Mouse (Mus musculus) lung, postnatal 0 days (tissue): ENCODE measurements at regions not wholly inside any gene's neighbourhood (a gene's known extent, or its start where the extent isn't known, plus 50 kb on each side); places are given as distances from the start of the nearest gene placed in this dataset.

Experiments used
- ATAC-seq: fragments of 200-750 bp; cut with Nextera tagmentation; 2 replicates; pipeline ENCODE4 v1.8.0; 2017; ENCODE audit warnings: moderate library complexity
- DNase-seq: peaks from one replicate; pipeline ENCODE4 v3.0.0-alpha.2; 2016; ENCODE audit warnings: low spot score
- H3K27ac ChIP-seq: fragments of 300-500 bp; sonication (generic); 2 replicates; pipeline ENCODE4 v1.5.1; 2014; ENCODE audit warnings: antibody characterized with exemption, mild to moderate bottlenecking, low read length, mixed read lengths
- H3K27me3 ChIP-seq: fragments of 300-500 bp; sonication (generic); replicated peaks from 2 replicates; pipeline ENCODE4 v1.6.1; 2014; ENCODE audit warnings: low read length, mixed read lengths; ENCODE audit not compliant: insufficient read depth
- H3K36me3 ChIP-seq: fragments of 300-500 bp; sonication (generic); 2 replicates; pipeline ENCODE4 v1.6.1; 2014; ENCODE audit warnings: low read length, mixed read lengths; ENCODE audit not compliant: insufficient read depth
- H3K4me1 ChIP-seq: fragments of 300-500 bp; sonication (generic); 2 replicates; pipeline ENCODE4 v1.6.1; 2014; ENCODE audit warnings: antibody characterized with exemption, low read depth, low read length, mixed read lengths; ENCODE audit not compliant: insufficient read depth
- H3K4me2 ChIP-seq: fragments of 300-500 bp; sonication (generic); replicated peaks from 2 replicates; pipeline ENCODE4 v1.6.1; 2014; ENCODE audit warnings: low read depth, mild to moderate bottlenecking, low read length, moderate library complexity, mixed read lengths
- H3K4me3 ChIP-seq: fragments of 300-500 bp; sonication (generic); 2 replicates; pipeline ENCODE4 v1.5.1; 2014; ENCODE audit warnings: low read depth, low read length
- H3K9ac ChIP-seq: fragments of 300-500 bp; sonication (generic); replicated peaks from 2 replicates; pipeline ENCODE4 v1.6.1; 2014; ENCODE audit warnings: low read depth, mild to moderate bottlenecking
- H3K9me3 ChIP-seq: fragments of 300-500 bp; sonication (generic); 2 replicates; pipeline ENCODE4 v1.6.1; 2016; ENCODE audit warnings: low read length, mixed read lengths
- CTCF ChIP-seq: IDR thresholded peaks from 2 replicates; pipeline ENCODE4 v1.5.1; 2016; ENCODE audit warnings: antibody characterized with exemption, mild to moderate bottlenecking
- EP300 ChIP-seq: IDR thresholded peaks from 2 replicates; pipeline ENCODE4 v1.6.1; 2016; ENCODE audit warnings: antibody characterized with exemption, mild to moderate bottlenecking, control low read depth
- WGBS: fragments of 180-500 bp; shearing (Covaris S2); extraction: QIAGEN DNeasy Blood & Tissue Kit; methylation state at CpG from one replicate; pipeline ENCODE4 v1.1.7; 2014; 5-methylcytosine and 5-hydroxymethylcytosine counted together

GRCm38 (mm10) chr14:46634656-46635244, 125.6 kb upstream of the Cdkn3 start:
- no peak overlapping the region for H3K27ac ChIP-seq
- H3K9ac ChIP-seq: no peak overlapping the region
- ATAC-seq (0 out of 2 replicates have a peak, but pooled peaks have one; percentile 9), DNase-seq (peak; percentile 21)
- H3K4me2 ChIP-seq: peak overlapping the region; percentile 8; the same call in 1 of the 2 replicates
- no peaks in the 10 kb centered on the region for H3K9me3 ChIP-seq
- 45% methylated on average over 12 of the region's 12 CpGs for WGBS
- H3K4me3 ChIP-seq: no peak overlapping the region
- peaks cover 7% of the 10 kb centered on the region; the same call in 1 of the 2 replicates for H3K4me1 ChIP-seq
- H3K36me3 ChIP-seq: no peaks in the 10 kb centered on the region
- no peak for TF ChIP-seq CTCF
- no peak for TF ChIP-seq EP300
- no peaks in the 10 kb centered on the region for H3K27me3 ChIP-seq

- H3K4me3 ChIP-seq: no peak overlapping the region
- no peaks in the 10 kb centered on the region for H3K27me3 ChIP-seq
- no peaks in the 10 kb centered on the region for H3K9me3 ChIP-seq
- ATAC-seq (no peak), DNase-seq (peak; percentile 19)
- H3K36me3 ChIP-seq: no peaks in the 10 kb centered on the region
- peak overlapping the region; percentile 8; the same call in 1 of the 2 replicates for H3K4me2 ChIP-seq
- peaks cover 7% of the 10 kb centered on the region; the same call in 1 of the 2 replicates for H3K4me1 ChIP-seq
- H3K9ac ChIP-seq: no peak overlapping the region
- TF ChIP-seq CTCF (no peak), EP300 (no peak)
- WGBS: 65% methylated on average over 10 of the region's 10 CpGs
- no peak overlapping the region for H3K27ac ChIP-seq
These were observed 126.1 kb upstream of the Cdkn3 start for GRCm38 (mm10) chr14:46634251-46634650.

GRCm38 (mm10) chr14:46627690-46628089, 132.7 kb upstream of the Cdkn3 start:
- H3K4me1 ChIP-seq: no peaks in the 10 kb centered on the region
- H3K36me3 ChIP-seq: no peaks in the 10 kb centered on the region
- H3K4me3 ChIP-seq: no peak overlapping the region
- DNase-seq: no peak
- no peak for TF ChIP-seq CTCF
- TF ChIP-seq EP300: no peak
- no peak overlapping the region for H3K9ac ChIP-seq
- H3K27me3 ChIP-seq: no peaks in the 10 kb centered on the region
- ATAC-seq: no peak
- H3K27ac ChIP-seq: no peak overlapping the region
- H3K4me2 ChIP-seq: no peak overlapping the region
- 91% methylated on average over 5 of the region's 5 CpGs for WGBS
- H3K9me3 ChIP-seq: no peaks in the 10 kb centered on the region

GRCm38 (mm10) chr14:46625760-46626159, 134.6 kb upstream of the Cdkn3 start:
- 81% methylated on average over 7 of the region's 7 CpGs for WGBS
- H3K27ac ChIP-seq: no peak overlapping the region
- H3K27me3 ChIP-seq: no peaks in the 10 kb centered on the region
- H3K4me2 ChIP-seq: no peak overlapping the region
- H3K9ac ChIP-seq: no peak overlapping the region
- H3K9me3 ChIP-seq: no peaks in the 10 kb centered on the region
- no peaks in the 10 kb centered on the region for H3K4me1 ChIP-seq
- no peaks in the 10 kb centered on the region for H3K36me3 ChIP-seq
- no peak overlapping the region for H3K4me3 ChIP-seq
- DNase-seq (no peak), ATAC-seq (no peak)
- TF ChIP-seq CTCF: no peak
- TF ChIP-seq EP300: no peak

- ATAC-seq (no peak), DNase-seq (no peak)
- Histone ChIP-seq H3K27me3 (no peaks in the 10 kb centered on the region), H3K4me3 (no peak overlapping the region), H3K4me2 (no peak overlapping the region), H3K9me3 (no peaks in the 10 kb centered on the region), H3K27ac (no peak overlapping the region), H3K36me3 (no peaks in the 10 kb centered on the region), H3K4me1 (no peaks in the 10 kb centered on the region), H3K9ac (no peak overlapping the region)
- TF ChIP-seq CTCF (no peak), EP300 (no peak)
- 14% methylated on average over 2 of the region's 2 CpGs for WGBS
These were observed 136.7 kb upstream of the Cdkn3 start for GRCm38 (mm10) chr14:46623645-46624044.

GRCm38 (mm10) chr14:46616030-46616429, 144.3 kb upstream of the Cdkn3 start:
- Histone ChIP-seq H3K36me3 (no peaks in the 10 kb centered on the region), H3K27me3 (no peaks in the 10 kb centered on the region), H3K27ac (no peak overlapping the region), H3K4me1 (no peaks in the 10 kb centered on the region), H3K9me3 (no peaks in the 10 kb centered on the region), H3K4me2 (no peak overlapping the region), H3K4me3 (no peak overlapping the region), H3K9ac (no peak overlapping the region)
- DNase-seq: no peak
- WGBS: 58% methylated on average over 9 of the region's 9 CpGs
- TF ChIP-seq EP300 (no peak), CTCF (no peak)
- no peak for ATAC-seq
